Mouse (Mus musculus) layer of hippocampus, adult 9-10 months (tissue): Measurements from ENCODE around the gene Flt1.

Experiments used
- DNase-seq: peaks from one replicate; pipeline ENCODE4 v3.0.0; 2022; ENCODE audit warnings: low spot score

Gene Flt1

DNA sequence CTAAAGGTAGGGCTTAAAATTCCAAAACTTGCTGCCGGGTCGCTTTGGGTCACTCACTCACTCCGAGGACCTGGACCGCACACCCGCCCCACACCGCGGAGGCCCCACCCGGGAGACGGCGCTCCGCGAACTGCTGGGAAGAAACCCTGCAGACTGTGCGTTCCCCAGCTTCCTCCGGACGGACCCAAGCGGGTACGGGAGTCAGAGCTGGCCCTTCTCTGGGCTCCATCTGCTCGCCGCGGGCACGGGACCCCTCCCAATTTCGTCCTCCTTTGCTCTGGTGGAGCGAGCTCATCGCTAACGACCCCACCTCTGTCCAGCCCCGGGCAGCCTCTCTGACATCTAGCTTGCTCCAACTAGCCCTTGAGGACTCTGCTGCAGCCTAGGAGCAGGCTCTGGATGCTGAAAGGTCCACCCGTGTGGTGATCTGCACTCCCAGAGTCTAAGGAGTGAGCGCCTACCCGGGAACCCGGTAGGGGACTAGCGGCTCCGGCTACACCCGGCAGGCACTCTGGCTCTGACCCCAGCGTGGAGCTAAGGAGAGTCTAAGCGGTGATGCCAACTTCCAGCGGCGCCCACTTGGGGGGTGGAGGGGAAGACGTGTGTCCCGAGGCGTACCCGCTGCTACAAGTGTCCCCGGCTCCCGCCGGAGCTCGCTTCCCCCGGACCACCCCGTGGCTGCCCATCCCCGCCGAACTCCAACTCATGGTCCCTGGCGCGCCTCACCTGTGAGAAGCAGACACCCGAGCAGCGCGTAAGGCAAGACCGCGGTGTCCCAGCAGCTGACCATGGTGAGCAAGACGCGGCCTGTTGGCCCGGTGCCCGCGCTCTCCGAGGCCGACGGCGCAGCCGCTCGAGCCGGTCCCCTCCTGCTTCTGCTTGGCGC, 623 bp downstream of the Flt1 start:
- no peak for DNase-seq

GRCm38 (mm10) chr5:147724391-147724790, 1.4 kb downstream of the Flt1 start:
- DNase-seq = no peak

DNA sequence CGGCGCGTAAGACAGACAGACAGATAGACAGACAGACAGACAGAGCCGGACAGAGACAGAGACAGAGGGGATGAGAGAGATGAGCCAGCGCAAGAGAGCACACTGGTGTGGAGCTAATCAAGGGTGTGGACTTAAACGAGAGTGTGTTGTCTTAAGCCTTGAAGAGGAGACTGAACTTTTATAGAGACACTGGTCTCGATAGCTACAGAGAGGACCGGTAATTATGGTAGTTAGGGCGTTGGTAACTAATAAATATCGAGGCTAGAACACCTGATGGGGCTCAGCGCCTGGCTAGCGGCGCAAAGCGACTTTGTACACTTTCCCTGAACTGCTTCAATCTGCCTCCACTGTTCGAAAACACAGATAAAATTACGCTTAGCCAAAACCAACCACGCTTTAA, 2.0 kb downstream of the Flt1 start:
- DNase-seq = no peak

- no peak for DNase-seq
These were observed 4.4 kb downstream of the Flt1 start for GRCm38 (mm10) chr5:147721438-147721837.

GRCm38 (mm10) chr5:147718335-147718734, 7.5 kb downstream of the Flt1 start:
- DNase-seq = no peak

DNA sequence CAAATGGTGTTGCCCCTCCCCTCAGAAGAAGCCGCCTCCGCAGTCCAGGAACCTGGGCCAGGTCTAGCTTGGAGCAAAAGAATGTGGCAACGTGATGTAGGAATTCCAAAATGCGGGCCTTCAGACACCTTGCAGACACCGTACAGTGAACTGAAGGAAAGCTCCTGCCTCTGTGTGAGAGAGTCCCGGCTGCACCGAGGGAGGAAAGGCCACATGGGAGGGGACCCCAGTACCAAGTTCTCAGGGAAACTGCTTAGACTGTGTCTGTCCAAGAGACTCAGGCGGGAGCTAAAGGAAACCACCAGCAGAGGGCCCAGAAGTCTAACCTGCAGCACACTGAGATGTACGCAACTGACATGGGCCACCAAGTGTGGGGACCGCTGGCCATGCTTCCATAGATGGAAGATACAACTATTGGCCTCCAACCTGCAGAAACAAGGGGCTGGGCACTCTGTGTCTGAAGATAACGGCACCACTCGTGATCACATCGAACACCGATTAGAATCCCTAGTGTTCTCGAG, 9.1 kb downstream of the Flt1 start:
- no peak for DNase-seq

GRCm38 (mm10) chr5:147716276-147716675, 9.5 kb downstream of the Flt1 start:
- no peak for DNase-seq

- DNase-seq = no peak
These were observed 10.4 kb downstream of the Flt1 start for GRCm38 (mm10) chr5:147715391-147715790.

- no peak for DNase-seq
These were observed 17.3 kb downstream of the Flt1 start for GRCm38 (mm10) chr5:147708500-147708899.

DNA sequence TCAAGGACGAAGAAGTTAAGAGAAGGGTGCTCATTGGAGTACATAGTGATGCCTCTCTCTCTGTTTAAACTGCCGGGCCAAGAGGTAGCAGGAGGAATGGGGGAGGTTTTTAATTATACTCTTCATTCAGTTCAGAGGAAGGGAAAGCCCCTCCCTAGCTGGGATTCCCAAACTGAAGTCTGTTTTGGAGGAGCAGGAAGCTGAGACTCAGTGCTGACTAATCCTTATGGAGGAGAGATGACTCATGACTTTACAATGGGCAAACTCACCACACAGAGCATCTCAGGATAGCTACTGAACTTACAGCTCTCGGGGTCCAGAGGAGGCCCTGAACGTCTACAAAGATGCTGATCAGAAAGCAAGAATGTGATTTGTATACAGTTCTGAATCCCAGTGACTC, 18.3 kb downstream of the Flt1 start:
- DNase-seq = no peak

DNA sequence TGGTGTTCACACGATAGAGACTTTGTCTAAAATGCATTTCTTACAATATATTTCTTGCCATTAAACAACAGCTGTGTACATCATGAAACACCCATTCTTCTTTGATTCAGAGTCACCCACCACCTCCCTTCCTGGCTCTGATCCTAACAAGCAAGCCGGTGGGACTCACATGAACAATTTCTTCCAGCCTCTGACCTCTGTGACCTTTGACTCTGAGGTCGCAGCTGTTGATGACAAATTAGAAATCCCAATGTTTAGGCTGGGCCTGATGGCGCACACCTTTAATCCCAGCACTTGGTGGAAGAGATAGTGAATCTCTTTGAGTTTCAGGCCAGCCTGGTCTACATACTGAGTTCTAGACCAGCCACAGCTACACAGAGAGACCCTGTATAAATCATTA, 20.9 kb downstream of the Flt1 start:
- DNase-seq = no peak

- DNase-seq = no peak
These were observed 23.4 kb downstream of the Flt1 start for GRCm38 (mm10) chr5:147702423-147702822.

DNA sequence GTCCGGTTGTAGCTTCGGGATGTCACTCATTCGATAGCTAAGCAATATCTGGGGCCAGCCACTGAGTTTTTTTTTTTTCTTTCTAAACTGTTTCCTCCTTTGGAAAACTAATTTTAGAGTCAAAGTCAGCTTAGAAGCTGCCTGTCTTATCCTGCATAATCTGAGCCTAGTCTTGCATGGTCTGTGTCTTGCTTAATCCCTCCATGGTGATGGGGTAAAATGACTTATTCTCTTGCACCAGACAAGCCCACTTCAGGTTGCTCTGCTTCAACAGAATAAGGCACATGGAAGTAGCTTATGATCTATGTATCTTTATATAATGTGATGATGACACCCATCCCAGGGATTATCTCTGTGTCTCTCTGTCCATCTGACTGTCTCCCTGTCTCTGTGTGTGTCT, 24.8 kb downstream of the Flt1 start:
- DNase-seq = no peak

DNA sequence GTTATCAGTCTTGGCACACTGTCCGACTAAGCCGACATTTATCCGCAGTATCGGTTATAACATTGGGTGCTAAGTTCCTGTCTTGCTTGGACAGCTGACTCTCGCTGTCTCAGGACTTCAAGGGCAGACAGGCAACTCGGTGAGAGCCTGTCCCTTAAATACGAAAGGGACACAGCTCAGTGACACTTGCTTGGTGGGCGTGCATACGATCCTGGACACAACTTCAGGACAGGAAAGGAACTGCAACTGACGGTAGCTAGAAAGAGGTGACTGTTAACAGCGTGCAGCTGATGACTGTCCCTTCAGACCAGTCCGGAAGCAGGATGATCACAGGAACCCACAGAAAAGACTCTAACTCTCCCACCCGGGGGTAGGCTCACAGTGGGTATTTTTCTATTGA, 27.8 kb downstream of the Flt1 start:
- DNase-seq = no peak

GRCm38 (mm10) chr5:147697165-147697564, 28.6 kb downstream of the Flt1 start:
- DNase-seq = no peak

GRCm38 (mm10) chr5:147692622-147693021, 33.2 kb downstream of the Flt1 start:
- no peak for DNase-seq

DNA sequence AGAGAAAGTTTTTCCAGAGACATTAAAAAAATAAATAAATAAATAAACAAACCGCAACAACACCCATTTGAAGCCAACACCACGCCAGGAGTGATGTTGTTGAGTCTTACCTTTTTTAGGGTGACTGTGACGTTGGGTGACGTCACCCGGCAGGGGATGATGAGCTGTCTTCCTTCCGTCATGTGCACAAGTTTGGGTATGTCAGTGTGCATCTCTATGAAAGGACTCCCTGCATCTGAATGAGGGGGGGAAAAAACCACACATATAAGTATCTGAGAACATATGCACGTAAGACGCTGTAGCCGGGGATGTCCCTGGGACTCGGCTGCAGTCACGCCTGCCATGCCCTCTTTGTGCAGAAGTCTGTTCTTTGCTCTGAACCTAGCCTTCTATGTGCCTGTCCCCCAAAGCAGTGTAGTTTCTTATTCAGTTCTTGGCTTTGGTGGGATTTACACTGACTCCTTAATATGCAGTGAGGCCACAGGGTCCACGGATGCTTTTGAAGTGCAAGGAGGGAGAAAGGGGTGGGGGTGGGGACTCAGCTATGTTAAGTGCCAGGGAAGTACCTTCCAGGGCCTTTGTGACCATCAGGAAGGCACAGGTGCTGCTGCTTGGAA, 42.0 kb downstream of the Flt1 start:
- DNase-seq = no peak

DNA sequence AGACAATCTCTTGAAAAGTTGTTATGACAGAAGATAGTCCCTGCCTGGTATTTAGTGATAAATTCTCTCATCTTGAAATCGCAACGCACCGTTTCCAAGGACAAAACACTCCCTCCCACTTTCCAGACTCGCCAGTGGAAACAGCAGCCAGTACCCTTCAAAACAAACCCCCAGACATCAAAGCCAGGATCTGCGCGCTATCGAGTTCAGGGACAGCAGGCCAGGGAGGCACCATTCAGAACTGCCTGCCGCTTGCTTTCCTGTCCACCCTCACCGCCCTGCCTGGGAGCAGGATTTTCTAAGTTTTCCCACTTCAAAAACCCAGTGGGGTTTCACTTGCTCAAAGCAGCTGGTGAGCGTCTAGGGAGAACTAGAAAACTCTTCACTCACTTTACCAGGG, 44.6 kb downstream of the Flt1 start:
- DNase-seq = no peak

- DNase-seq = no peak
These were observed 45.1 kb downstream of the Flt1 start for GRCm38 (mm10) chr5:147680711-147681110.

DNA sequence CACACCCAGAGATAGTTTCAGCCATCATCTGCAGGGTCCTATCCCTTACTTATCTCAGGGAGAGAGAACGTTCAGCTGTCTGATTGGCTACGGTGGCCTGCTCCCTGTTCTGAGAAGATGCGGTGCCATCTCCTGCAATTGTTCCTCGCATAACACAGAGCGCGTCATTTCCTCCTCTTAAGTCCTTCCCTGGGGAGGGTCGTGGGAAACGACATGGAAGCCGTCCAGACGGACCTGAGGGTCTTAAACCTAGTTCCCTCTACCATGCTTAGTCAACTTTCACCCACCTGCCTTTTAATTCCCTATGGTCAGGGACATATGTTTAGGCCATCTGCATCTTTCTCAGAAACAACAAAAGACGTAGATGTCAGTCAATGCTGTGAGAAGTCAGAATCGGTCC, 46.5 kb downstream of the Flt1 start:
- DNase-seq = no peak

DNA sequence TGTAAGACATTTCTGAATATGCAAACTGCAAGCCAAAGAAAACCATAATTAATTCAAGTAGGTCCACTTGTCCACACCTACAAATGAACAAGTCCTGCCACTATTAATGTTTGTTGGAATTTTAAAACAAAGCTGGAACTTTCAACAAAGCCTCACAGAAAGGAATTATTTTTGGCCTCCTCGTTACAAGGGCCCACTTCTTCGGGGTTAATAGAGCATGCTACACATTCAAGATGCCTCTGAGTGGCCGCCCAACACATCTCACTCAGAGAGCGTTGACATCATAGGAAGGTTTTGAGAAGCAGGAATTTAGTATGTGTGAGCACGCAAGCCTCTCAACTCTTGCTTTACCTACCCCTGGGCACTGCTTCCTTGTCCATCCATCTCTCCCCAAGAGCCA, 50.0 kb downstream of the Flt1 start:
- DNase-seq = no peak

- peak; percentile 44 for DNase-seq
These were observed 53.9 kb downstream of the Flt1 start for GRCm38 (mm10) chr5:147671765-147672424.
